Mouse (Mus musculus): ENCODE results near the gene Kera. TPM values are rescaled to one million over a fixed set of nuclear protein-coding genes. Genes with fewer than 3 reads are reported as not detected.
A peak's percentile ranks its signal among the peaks of the same experiment; 100 is the strongest.

Gene Kera
- polyA plus RNA-seq (2015; fragmentation: Nextera tagmentation; extraction: Ambion mirVana), result 192 and 198 TPM in 2 replicates

GRCm38 (mm10) chr10:97606579-97606978 lies at the start of gene Kera:
Gene Kera, plus strand, starts transcription at chr10:97606879.
- Histone ChIP-seq H3K9ac (no peak within 1 kb of the TSS), H3K36me3 (no peaks in the 10 kb centered on the region), H3K27ac (peak within 1 kb of the TSS; percentile 54), H3K4me1 (no peaks in the 10 kb centered on the region), H3K4me2 (no peak within 1 kb of the TSS), H3K9me3 (no peaks in the 10 kb centered on the region), H3K4me3 (no peak within 1 kb of the TSS), H3K27me3 (no peaks in the 10 kb centered on the region)
- no peak for ATAC-seq (ENCODE audit: insufficient number of reproducible peaks, low FRiP score, low TSS enrichment, low read depth)
- WGBS, result 67% methylated on average over 2 of the region's 2 CpGs

DNA sequence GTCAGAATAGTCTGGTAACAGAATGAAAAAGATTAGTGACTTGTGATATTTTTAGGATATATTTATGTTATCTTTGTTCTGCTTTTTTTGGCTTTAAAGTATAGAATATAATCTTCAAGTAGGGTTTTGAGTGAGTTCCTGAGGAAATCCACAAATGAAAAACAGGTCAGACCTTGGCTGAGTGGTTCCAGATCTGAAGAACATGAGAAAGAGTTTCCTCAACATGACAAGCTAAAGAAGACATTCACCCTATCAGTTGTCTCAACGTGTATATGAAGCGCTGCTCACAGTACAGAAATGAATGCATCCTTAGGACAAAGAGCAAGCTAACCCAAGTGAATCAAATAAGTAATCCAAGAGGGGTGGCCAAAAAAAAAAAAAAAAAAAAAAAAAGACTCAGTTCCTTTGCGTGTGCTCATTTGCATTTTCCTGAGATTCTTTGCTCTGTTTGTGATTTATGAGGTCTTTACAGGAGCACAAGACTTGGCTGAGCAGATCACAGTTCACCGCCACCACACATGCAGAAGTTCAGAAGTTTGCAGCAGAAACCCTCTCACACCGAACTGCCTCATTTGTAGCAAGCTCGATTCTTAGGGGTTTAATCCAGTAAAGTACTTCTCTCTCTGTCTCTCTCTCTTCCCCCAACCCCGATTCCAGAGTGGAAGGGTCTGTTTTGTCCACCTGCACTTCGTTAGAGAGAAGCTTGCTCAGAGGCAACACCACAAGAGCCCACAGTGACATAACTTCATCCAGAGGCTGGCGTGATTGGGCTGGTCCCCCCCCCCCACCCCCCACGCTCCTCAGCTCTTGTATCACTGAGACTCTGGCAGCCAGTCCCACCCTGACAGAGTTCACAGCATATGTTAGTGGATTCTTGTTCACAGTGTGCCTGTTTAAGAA lies 41.5 kb upstream of the Kera start, which contains the start of gene Lum:
Lum (plus strand) TSS at position 172 of the 900 bp plus-strand sequence.
- Histone ChIP-seq H3K36me3 (0 out of 2 replicates have a peak, but pooled peaks cover 3% of the 10 kb centered on the region), H3K9me3 (no peaks in the 10 kb centered on the region), H3K4me2 (peak within 1 kb of the TSS; percentile 36), H3K9ac (no peak within 1 kb of the TSS), H3K27ac (peak within 1 kb of the TSS; percentile 92), H3K4me1 (peaks cover 8% of the 10 kb centered on the region; the same call in 1 of the 2 replicates), H3K27me3 (no peaks in the 10 kb centered on the region), H3K4me3 (peak within 1 kb of the TSS; percentile 32)
- ATAC-seq (ENCODE audit: insufficient number of reproducible peaks, low FRiP score, low TSS enrichment, low read depth), result peak; percentile 88
- 23% methylated on average over 10 of the region's 10 CpGs for WGBS

- WGBS, result 42% methylated on average over 8 of the region's 8 CpGs
- H3K4me1 ChIP-seq, result peaks cover 8% of the 10 kb centered on the region; the same call in 1 of the 2 replicates
- peak overlapping the region; percentile 80 for H3K27ac ChIP-seq
- no peaks in the 10 kb centered on the region for H3K9me3 ChIP-seq
- no peak overlapping the region for H3K4me2 ChIP-seq
- H3K36me3 ChIP-seq, result peaks cover 9% of the 10 kb centered on the region; the same call in 1 of the 2 replicates
- ATAC-seq (ENCODE audit: insufficient number of reproducible peaks, low FRiP score, low TSS enrichment, low read depth), result no peak
- no peaks in the 10 kb centered on the region for H3K27me3 ChIP-seq
- no peak overlapping the region for H3K9ac ChIP-seq
- H3K4me3 ChIP-seq, result peak overlapping the region; percentile 32
Measured at GRCm38 (mm10) chr10:97567489-97568135, 39.1 kb upstream of the Kera start.

DNA sequence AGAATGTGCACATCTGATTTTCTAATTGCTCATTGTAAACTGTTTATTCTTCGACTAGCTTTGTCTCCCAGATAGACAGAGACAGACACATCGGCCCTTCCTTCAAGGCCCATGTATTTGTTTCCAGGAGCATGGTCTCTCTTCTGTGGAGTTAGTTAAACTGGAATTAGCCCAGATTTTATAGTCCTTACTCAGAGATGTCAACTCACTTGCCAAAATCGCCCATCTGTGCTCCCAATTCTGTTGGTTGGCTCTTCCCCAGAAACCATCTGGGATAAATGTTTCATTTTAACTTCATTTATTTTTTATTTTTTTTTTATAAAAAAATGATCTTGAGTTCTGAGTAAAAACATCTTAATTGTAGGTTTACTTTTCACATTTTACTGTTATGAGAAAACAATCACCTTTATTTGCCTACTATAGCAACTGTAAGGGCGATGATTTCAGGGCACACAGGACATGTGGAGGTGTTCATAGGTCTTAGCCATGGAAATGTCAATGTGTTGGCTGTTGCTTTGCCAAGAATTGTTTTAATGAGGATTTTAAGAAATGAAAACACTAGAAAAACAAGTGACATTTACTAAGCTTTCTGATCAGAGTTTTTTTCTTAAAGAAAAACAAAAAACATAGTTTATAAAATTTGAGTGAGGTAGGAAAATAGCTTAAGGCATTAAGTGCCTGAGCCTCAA lies 24.0 kb upstream of the Kera start:
- H3K27me3 ChIP-seq, result no peaks in the 10 kb centered on the region
- H3K4me2 ChIP-seq, result no peak overlapping the region
- H3K27ac ChIP-seq, result peak overlapping the region; percentile 44; the same call in 1 of the 2 replicates
- no peak overlapping the region for H3K4me3 ChIP-seq
- no peaks in the 10 kb centered on the region for H3K9me3 ChIP-seq
- no peaks in the 10 kb centered on the region for H3K36me3 ChIP-seq
- H3K9ac ChIP-seq, result no peak overlapping the region
- 0 out of 2 replicates have a peak, but pooled peaks cover 2% of the 10 kb centered on the region for H3K4me1 ChIP-seq
- 75% methylated on average over 4 of the region's 4 CpGs for WGBS
- no peak for ATAC-seq (ENCODE audit: insufficient number of reproducible peaks, low FRiP score, low TSS enrichment, low read depth)

DNA sequence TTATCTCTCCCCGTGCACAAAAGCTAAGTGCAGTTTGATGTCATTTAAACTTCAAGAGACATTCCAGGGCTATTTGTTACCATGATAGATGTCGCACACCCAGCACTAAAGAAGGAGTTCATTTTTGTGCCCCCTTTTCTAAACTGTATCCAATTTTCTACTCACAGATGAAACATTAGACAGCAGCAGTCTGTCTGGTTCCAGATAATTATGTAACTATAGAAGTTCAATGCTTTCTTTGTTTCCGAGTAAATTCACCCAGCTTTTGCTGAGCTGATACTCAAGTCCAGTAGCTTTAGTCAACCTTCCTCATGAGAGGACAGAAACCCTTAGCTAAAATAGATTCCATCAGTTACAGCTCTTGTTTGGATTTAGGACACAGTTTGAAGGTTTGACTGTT lies 22.5 kb upstream of the Kera start:
- no peak overlapping the region for H3K4me2 ChIP-seq
- H3K27ac ChIP-seq, result no peak overlapping the region
- H3K9ac ChIP-seq, result no peak overlapping the region
- no peaks in the 10 kb centered on the region for H3K36me3 ChIP-seq
- 40% methylated on average over 3 of the region's 3 CpGs for WGBS
- H3K4me3 ChIP-seq, result no peak overlapping the region
- H3K9me3 ChIP-seq, result no peaks in the 10 kb centered on the region
- H3K27me3 ChIP-seq, result no peaks in the 10 kb centered on the region
- 0 out of 2 replicates have a peak, but pooled peaks cover 2% of the 10 kb centered on the region for H3K4me1 ChIP-seq
- ATAC-seq (ENCODE audit: insufficient number of reproducible peaks, low FRiP score, low TSS enrichment, low read depth), result no peak

DNA sequence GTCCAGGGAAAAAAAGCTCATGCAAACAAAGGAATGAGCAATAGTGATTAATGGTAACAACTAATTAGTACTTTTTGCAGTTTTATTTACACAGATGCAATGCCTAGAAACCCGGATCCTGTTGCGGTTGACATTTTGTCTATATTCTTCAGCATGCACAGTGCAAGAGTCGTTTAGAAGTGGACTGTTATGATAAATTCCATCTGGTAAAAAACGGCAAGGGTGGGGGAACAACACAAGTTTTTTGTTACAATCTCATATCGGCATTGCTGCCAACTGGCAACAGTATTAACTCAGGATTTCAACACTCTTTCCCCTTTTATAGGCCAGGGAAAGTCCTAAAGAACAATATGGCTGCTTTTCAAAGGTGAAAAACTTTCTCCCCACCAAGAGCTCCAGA lies 19.5 kb upstream of the Kera start:
- Histone ChIP-seq H3K4me2 (no peak overlapping the region), H3K27me3 (no peaks in the 10 kb centered on the region), H3K9ac (no peak overlapping the region), H3K36me3 (no peaks in the 10 kb centered on the region), H3K27ac (peak overlapping the region; percentile 73), H3K4me3 (no peak overlapping the region), H3K9me3 (no peaks in the 10 kb centered on the region), H3K4me1 (peaks cover 14% of the 10 kb centered on the region)
- peak; percentile 58; the same call in 1 of the 2 replicates for ATAC-seq (ENCODE audit: insufficient number of reproducible peaks, low FRiP score, low TSS enrichment, low read depth)
- 40% methylated on average over 5 of the region's 5 CpGs for whole genome bisulfite sequencing

DNA sequence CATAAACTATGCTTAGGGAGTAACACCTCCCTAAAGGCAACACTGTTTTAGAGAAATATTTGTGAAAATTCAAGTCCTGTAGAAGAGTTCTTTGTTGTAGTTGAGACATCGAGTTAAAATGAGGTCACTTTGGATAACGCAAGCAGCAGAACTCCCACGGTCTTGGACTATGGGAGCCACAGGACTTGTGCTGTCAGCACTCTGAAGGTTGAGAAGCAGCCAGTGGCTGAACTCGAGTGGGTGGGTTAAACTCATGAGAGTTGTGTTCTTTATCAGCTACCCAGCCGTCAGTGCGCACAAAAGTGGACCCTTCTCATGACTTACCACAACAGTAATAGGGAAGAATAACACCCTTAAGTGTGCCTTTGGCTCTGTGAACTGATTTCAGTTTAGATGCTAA lies 17.1 kb upstream of the Kera start:
- H3K27ac ChIP-seq, result peak overlapping the region; percentile 85
- no peaks in the 10 kb centered on the region for H3K27me3 ChIP-seq
- peaks cover 14% of the 10 kb centered on the region for H3K4me1 ChIP-seq
- H3K9me3 ChIP-seq, result no peaks in the 10 kb centered on the region
- H3K9ac ChIP-seq, result no peak overlapping the region
- H3K4me2 ChIP-seq, result no peak overlapping the region
- H3K4me3 ChIP-seq, result no peak overlapping the region
- H3K36me3 ChIP-seq, result no peaks in the 10 kb centered on the region
- WGBS, result 76% methylated on average over 6 of the region's 6 CpGs
- ATAC-seq (ENCODE audit: insufficient number of reproducible peaks, low FRiP score, low TSS enrichment, low read depth), result no peak

DNA sequence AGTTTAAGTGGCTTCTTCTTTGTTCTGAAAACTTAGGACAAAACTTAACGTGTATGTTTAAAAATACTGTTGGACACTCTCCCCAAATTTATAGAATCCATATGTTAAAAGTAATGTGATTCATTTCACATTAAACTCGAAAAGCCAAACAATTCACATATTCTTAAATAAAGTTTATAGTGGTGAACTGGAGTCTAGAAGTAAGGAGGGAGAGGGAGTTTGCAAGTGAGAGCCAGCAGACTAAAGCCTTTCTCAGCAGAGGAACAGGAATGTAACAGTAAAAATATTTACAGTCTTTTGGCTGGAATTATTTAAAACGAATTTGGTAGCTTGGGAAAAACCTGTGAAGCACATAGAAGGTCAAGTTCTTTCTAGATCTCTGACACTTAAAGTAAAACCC lies 15.6 kb upstream of the Kera start:
- Histone ChIP-seq H3K36me3 (no peaks in the 10 kb centered on the region), H3K27ac (peak overlapping the region; percentile 6; the same call in 1 of the 2 replicates), H3K27me3 (no peaks in the 10 kb centered on the region), H3K4me1 (peaks cover 14% of the 10 kb centered on the region), H3K4me3 (no peak overlapping the region), H3K4me2 (no peak overlapping the region), H3K9ac (no peak overlapping the region), H3K9me3 (no peaks in the 10 kb centered on the region)
- ATAC-seq (ENCODE audit: insufficient number of reproducible peaks, low FRiP score, low TSS enrichment, low read depth), result 0 out of 2 replicates have a peak, but pooled peaks have one; percentile 55
- WGBS, result 18% methylated on average over 3 of the region's 3 CpGs

DNA sequence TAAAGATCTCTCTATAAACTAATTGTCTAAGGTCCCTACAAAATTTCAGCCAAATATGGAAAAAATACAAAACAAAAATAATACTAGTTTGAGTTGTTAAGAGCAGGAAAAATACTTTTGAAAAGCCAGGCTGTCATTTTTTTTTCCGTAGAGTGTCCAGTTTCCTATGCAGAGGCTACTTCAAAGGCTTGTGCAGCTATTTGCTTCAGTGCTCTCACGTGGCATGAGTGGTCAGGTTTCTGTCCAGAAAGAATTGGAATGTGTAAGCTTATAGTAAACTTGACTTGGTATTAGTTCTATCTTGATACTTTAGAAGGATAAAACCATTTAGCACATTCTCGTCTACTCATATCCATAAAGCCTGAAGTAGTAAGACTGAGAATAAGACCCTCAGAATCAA lies 15.0 kb upstream of the Kera start:
- no peaks in the 10 kb centered on the region for H3K27me3 ChIP-seq
- no peak for ATAC-seq (ENCODE audit: insufficient number of reproducible peaks, low FRiP score, low TSS enrichment, low read depth)
- no peak overlapping the region for H3K4me2 ChIP-seq
- no peaks in the 10 kb centered on the region for H3K36me3 ChIP-seq
- H3K9me3 ChIP-seq, result no peaks in the 10 kb centered on the region
- no peak overlapping the region for H3K9ac ChIP-seq
- 40% methylated on average over 3 of the region's 3 CpGs for WGBS
- peaks cover 14% of the 10 kb centered on the region for H3K4me1 ChIP-seq
- H3K4me3 ChIP-seq, result no peak overlapping the region
- peak overlapping the region; percentile 67; the same call in 1 of the 2 replicates for H3K27ac ChIP-seq

GRCm38 (mm10) chr10:97595680-97596079 lies 11.0 kb upstream of the Kera start:
- H3K9ac ChIP-seq, result no peak overlapping the region
- WGBS, result 59% methylated on average over 1 of the region's 1 CpGs
- no peaks in the 10 kb centered on the region for H3K9me3 ChIP-seq
- no peaks in the 10 kb centered on the region for H3K36me3 ChIP-seq
- no peak overlapping the region for H3K27ac ChIP-seq
- H3K4me2 ChIP-seq, result no peak overlapping the region
- ATAC-seq (ENCODE audit: insufficient number of reproducible peaks, low FRiP score, low TSS enrichment, low read depth), result no peak
- no peak overlapping the region for H3K4me3 ChIP-seq
- H3K27me3 ChIP-seq, result no peaks in the 10 kb centered on the region
- H3K4me1 ChIP-seq, result peaks cover 2% of the 10 kb centered on the region; the same call in 1 of the 2 replicates

GRCm38 (mm10) chr10:97601744-97602143 lies 4.9 kb upstream of the Kera start:
- Histone ChIP-seq H3K4me2 (no peak overlapping the region), H3K9me3 (no peaks in the 10 kb centered on the region), H3K36me3 (no peaks in the 10 kb centered on the region), H3K27ac (no peak overlapping the region), H3K9ac (no peak overlapping the region), H3K27me3 (no peaks in the 10 kb centered on the region), H3K4me1 (no peaks in the 10 kb centered on the region), H3K4me3 (no peak overlapping the region)
- 65% methylated on average over 4 of the region's 4 CpGs for WGBS
- no peak for ATAC-seq (ENCODE audit: insufficient number of reproducible peaks, low FRiP score, low TSS enrichment, low read depth)
